8 mouse cellular contexts compared by ENCODE assay signal in the genomic region with DNA sequence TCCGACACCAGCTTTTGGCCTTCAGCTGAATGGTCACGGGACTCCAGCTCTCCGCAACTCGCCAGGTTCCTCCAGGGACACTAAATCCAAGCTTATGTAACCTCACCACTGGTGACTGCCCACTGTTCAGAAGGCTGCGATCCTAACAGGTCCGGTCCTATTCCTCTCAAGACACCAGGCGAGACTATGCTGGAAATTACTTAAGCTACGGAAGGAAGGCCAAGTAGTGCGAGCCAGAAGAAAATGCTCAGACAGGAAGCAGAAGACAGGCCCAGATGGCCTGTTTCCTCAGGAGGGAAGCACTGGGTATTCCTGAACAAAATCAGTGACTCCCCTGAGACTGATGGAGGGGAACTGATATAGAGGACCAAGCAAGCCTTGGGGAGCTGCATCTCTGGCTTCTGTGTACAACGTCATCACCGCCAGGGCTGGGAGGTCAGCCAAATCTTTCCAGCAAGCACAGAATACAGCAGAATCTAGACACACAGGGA. TPM values are rescaled to one million over a fixed set of nuclear protein-coding genes. Genes with fewer than 3 reads are reported as not detected.
DNase-seq lines count a peak whose midpoint lies in the region; ATAC-seq and TF ChIP-seq lines count a peak whose summit lies in the region.

No protein-coding gene starts in this region.

- no peaks in the 10 kb centered on the region for H3K27me3 ChIP-seq in heart, postnatal 0 days (ENCODE audit: control insufficient read depth, insufficient read depth, low read length)
- no peaks in the 10 kb centered on the region for H3K27me3 ChIP-seq in liver, embryonic 14.5 days (ENCODE audit: control insufficient read depth, insufficient read depth, low read length)
- no peaks in the 10 kb centered on the region for H3K27me3 ChIP-seq in hindbrain, embryonic 16.5 days (replicated peaks; ENCODE audit: control insufficient read depth, insufficient read depth, low read length)

- no peak overlapping the region for H3K4me2 ChIP-seq in heart, postnatal 0 days (ENCODE audit: low read depth, low read length)
- no peak overlapping the region for H3K4me2 ChIP-seq in liver, embryonic 14.5 days (ENCODE audit: low read depth)
- H3K4me2 ChIP-seq in hindbrain, embryonic 16.5 days (ENCODE audit: low read length): no peak overlapping the region

- H3K36me3 ChIP-seq in heart, postnatal 0 days (replicated peaks; ENCODE audit: control insufficient read depth, insufficient read depth, low read length): no peaks in the 10 kb centered on the region
- H3K36me3 ChIP-seq in liver, embryonic 14.5 days (replicated peaks; ENCODE audit: control insufficient read depth, insufficient read depth, low read depth): no peaks in the 10 kb centered on the region
- no peaks in the 10 kb centered on the region for H3K36me3 ChIP-seq in hindbrain, embryonic 16.5 days (ENCODE audit: control insufficient read depth, insufficient read depth, low read length)

- ATAC-seq in frontal cortex, adult (ENCODE audit: low TSS enrichment): peak; percentile 38
- peak; percentile 86 for ATAC-seq in heart, postnatal 0 days (ENCODE audit: insufficient read depth, low read depth)
- ATAC-seq in liver, embryonic 14.5 days (ENCODE audit: insufficient read depth): 0 out of 2 replicates have a peak, but pooled peaks have one; percentile 31
- ATAC-seq in hindbrain, embryonic 16.5 days: no peak

- peak; percentile 91 for TF ChIP-seq EP300 in heart, postnatal 0 days (IDR thresholded peaks at IDR 0.05; ENCODE audit: low read depth)
- no peak for TF ChIP-seq EP300 in liver, embryonic 14.5 days (IDR thresholded peaks at IDR 0.05; ENCODE audit: low read depth)

- no peak for DNase-seq in frontal cortex, postnatal 14 days (ENCODE audit: low spot score in 2 of 2)
- peak; percentile 64 to 68 for DNase-seq in cerebellum, postnatal 10 days
- peak; percentile 58 for DNase-seq in heart, postnatal 0 days (ENCODE audit: low spot score)
- DNase-seq in liver, embryonic 14.5 days (ENCODE audit: low read depth in 3 of 3, low spot score in 3 of 3): no peak
- DNase-seq in T-cell, adult 2 months (ENCODE audit: low spot score): no peak
- DNase-seq in B cell, adult 2 months: no peak

- H3K27ac ChIP-seq in heart, postnatal 0 days (ENCODE audit: low read depth): peak overlapping the region; percentile 0; the same call in 1 of the 2 replicates
- no peak overlapping the region for H3K27ac ChIP-seq in liver, embryonic 14.5 days
- no peak overlapping the region for H3K27ac ChIP-seq in hindbrain, embryonic 16.5 days (ENCODE audit: low read depth, low read length)

- no peaks in the 10 kb centered on the region for H3K9me3 ChIP-seq in heart, postnatal 0 days (replicated peaks; ENCODE audit: control insufficient read depth, low read length)
- H3K9me3 ChIP-seq in liver, embryonic 14.5 days (ENCODE audit: control insufficient read depth, low read length): no peaks in the 10 kb centered on the region
- no peaks in the 10 kb centered on the region for H3K9me3 ChIP-seq in hindbrain, embryonic 16.5 days (ENCODE audit: control insufficient read depth, low read length)

- WGBS in heart, postnatal 0 days: 49% methylated on average over 11 of the region's 11 CpGs
- WGBS in liver, embryonic 14.5 days (ENCODE audit: insufficient replicate concordance): 44% methylated on average over 11 of the region's 11 CpGs
- 81% methylated on average over 11 of the region's 11 CpGs for WGBS in hindbrain, embryonic 16.5 days

- peaks cover 5% of the 10 kb centered on the region; the same call in 1 of the 2 replicates for H3K4me1 ChIP-seq in heart, postnatal 0 days (ENCODE audit: control insufficient read depth, insufficient read depth)
- peaks cover 0 to 10% of the 10 kb centered on the region in 2 experiments; a peak in 2 of 4 replicates for H3K4me1 ChIP-seq in liver, embryonic 14.5 days (replicated peaks; ENCODE audit: control insufficient read depth in 2 of 2, insufficient read depth in 2 of 2, low read length in 1 of 2)
- H3K4me1 ChIP-seq in hindbrain, embryonic 16.5 days (ENCODE audit: control insufficient read depth, insufficient read depth, low read depth, low read length): no peaks in the 10 kb centered on the region

- no peak overlapping the region for H3K4me3 ChIP-seq in heart, postnatal 0 days (ENCODE audit: low read depth, low read length)
- no peak overlapping the region for H3K4me3 ChIP-seq in liver, embryonic 14.5 days (ENCODE audit: insufficient read depth in 1 of 2, low read depth in 2 of 2, low read length in 2 of 2)
- H3K4me3 ChIP-seq in hindbrain, embryonic 16.5 days (ENCODE audit: low read length): no peak overlapping the region

- H3K9ac ChIP-seq in heart, postnatal 0 days (replicated peaks; ENCODE audit: low read depth, low read length): no peak overlapping the region
- H3K9ac ChIP-seq in liver, embryonic 14.5 days (replicated peaks): no peak overlapping the region
- no peak overlapping the region for H3K9ac ChIP-seq in hindbrain, embryonic 16.5 days (ENCODE audit: low read depth, low read length)

- no peak; the same call in 1 of the 2 replicates for TF ChIP-seq CTCF in heart, postnatal 0 days (IDR thresholded peaks at IDR 0.05; ENCODE audit: low read depth)
- TF ChIP-seq CTCF in liver, embryonic 14.5 days (IDR thresholded peaks at IDR 0.05; ENCODE audit: low read depth): no peak

RNA-seq across cellular contexts. Expression of gene Rell1, which starts 17.2 kb away (rescaled TPM):
- total RNA-seq in heart, postnatal 0 days (2014; rRNA removed; ENCODE audit: low replicate concordance): 3.2 and 5.8 TPM in 2 replicates
- 7.9 and 8.0 TPM in 2 replicates for polyA plus RNA-seq in heart, postnatal 0 days (2015; fragmentation: Nextera tagmentation; extraction: Ambion mirVana)
- polyA plus RNA-seq in liver, embryonic 14.5 days (2012; rRNA removed): 2.6 and 4.3 TPM in 2 replicates
- 4.4 and 4.8 TPM in 2 replicates for polyA plus RNA-seq in liver, embryonic 14.5 days (2014; fragmentation: Nextera tagmentation; extraction: Ambion mirVana)
- 8.8 and 9.4 TPM in 2 replicates for polyA plus RNA-seq in hindbrain, embryonic 16.5 days (2015; fragmentation: Nextera tagmentation; extraction: Ambion mirVana)

Comparison
In these comparisons a context has a peak if more than half of its experiments do, and no peak if none do; other contexts are left out.
1. DNase-seq: peak in cerebellum, postnatal 10 days (2 of 2) and heart, postnatal 0 days (single experiment); none in frontal cortex, postnatal 14 days (0 of 2), liver, embryonic 14.5 days (0 of 3), T-cell, adult 2 months (single experiment) and B cell, adult 2 months (0 of 2).